Mouse (Mus musculus) frontal cortex, adult 2 months (tissue): Measurements from ENCODE around the gene Zfp93. TPM values are rescaled to one million over a fixed set of nuclear protein-coding genes. Genes with fewer than 3 reads are reported as not detected.
A peak's percentile ranks its signal among the peaks of the same experiment; 100 is the strongest.

Experiments
- DNase-seq, 2 experiments: peaks; one replicate each; pipeline ENCODE4 v3.0.0; 2022; ENCODE audit warnings: low spot score in 1 of 2; ENCODE audit errors: extremely low spot score in 1 of 2
- polyA plus RNA-seq: library from polyadenylated mRNA; depleted of rRNA; stranded (reverse); fragments of >200 nt; gene quantifications from 2 replicates; pipeline ENCODE4 v1.2.3, GENCODE M21; 2012

The Zfp93 gene
- polyA plus RNA-seq, 1 experiment: 8.7 TPM

- no peak for DNase-seq
Observed at GRCm38 (mm10) chr7:24290106-24290693, 20.0 kb downstream of the Zfp93 start.

GRCm38 (mm10) chr7:24291387-24292090, 21.3 kb downstream of the Zfp93 start:
- no peak for DNase-seq

- no peak for DNase-seq
Observed at GRCm38 (mm10) chr7:24293061-24293851, 23.0 kb downstream of the Zfp93 start.

- no peak for DNase-seq
Observed at GRCm38 (mm10) chr7:24294763-24295162, 24.5 kb downstream of the Zfp93 start.

- DNase-seq: no peak
Observed at GRCm38 (mm10) chr7:24295376-24295775, 25.2 kb downstream of the Zfp93 start.

GRCm38 (mm10) chr7:24296386-24296785, 26.2 kb downstream of the Zfp93 start:
- DNase-seq: no peak

GRCm38 (mm10) chr7:24297361-24298095, 27.3 kb downstream of the Zfp93 start:
- DNase-seq: no peak

GRCm38 (mm10) chr7:24298635-24298972, 28.4 kb downstream of the Zfp93 start:
- DNase-seq: peak in 1 of 2 experiments; percentile 11

GRCm38 (mm10) chr7:24298973-24299708, 28.9 kb downstream of the Zfp93 start:
- DNase-seq: peak; percentile 91 to 92

- peak in 1 of 2 experiments; percentile 29 for DNase-seq
Observed at GRCm38 (mm10) chr7:24299823-24300481, 29.7 kb downstream of the Zfp93 start.

- peak in 1 of 2 experiments; percentile 29 for DNase-seq
Observed at GRCm38 (mm10) chr7:24300771-24301282, 30.6 kb downstream of the Zfp93 start, which contains the start of gene Zfp61. Gene Zfp61, minus strand, starts transcription at chr7:24301232.

- peak in 1 of 2 experiments; percentile 11 for DNase-seq
Observed at GRCm38 (mm10) chr7:24315726-24316566, 45.7 kb downstream of the Zfp93 start.

- peak; percentile 96 to 99 for DNase-seq
Observed at GRCm38 (mm10) chr7:24316567-24317092, 46.4 kb downstream of the Zfp93 start, which contains the start of gene Zfp94. Gene Zfp94, minus strand, starts transcription at chr7:24316666.

- DNase-seq: no peak
Observed at GRCm38 (mm10) chr7:24318942-24319341, 48.7 kb downstream of the Zfp93 start.

- no peak for DNase-seq
Observed at GRCm38 (mm10) chr7:24322593-24322992, 52.4 kb downstream of the Zfp93 start.

- peak in 1 of 2 experiments; percentile 34 for DNase-seq
Observed at GRCm38 (mm10) chr7:24325197-24325596, 55.0 kb downstream of the Zfp93 start.

GRCm38 (mm10) chr7:24325675-24326128, 55.5 kb downstream of the Zfp93 start:
- DNase-seq: peak; percentile 60 to 81
